Mouse (Mus musculus): ENCODE measurements around the gene Twsg1. TPM values are rescaled to one million over a fixed set of nuclear protein-coding genes. Genes with fewer than 3 reads are reported as not detected.
A peak's percentile ranks its signal among the peaks of the same experiment; 100 is the strongest.

Twsg1 gene
- polyA plus RNA-seq, 1 experiment = 3.3 TPM

DNA sequence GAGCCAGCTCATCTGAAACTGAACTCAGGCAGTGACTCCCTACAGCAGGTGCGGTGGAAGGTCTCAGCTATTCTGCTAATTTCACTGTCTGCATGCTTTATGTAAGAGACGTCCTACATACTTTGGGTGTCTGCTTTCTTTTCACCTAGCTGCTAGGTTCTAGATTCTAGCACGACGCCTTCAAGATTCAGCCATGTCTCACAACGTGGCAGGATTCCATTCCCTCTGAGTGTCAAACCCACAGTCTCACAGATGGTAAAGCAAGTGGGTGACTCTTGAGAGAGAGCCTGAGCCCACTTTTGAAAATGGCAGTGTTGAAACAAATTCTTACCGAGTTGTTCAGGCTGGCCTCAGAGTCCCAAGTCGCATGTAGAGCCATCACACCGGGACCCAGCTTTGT, 47.2 kb downstream of the Twsg1 start:
- H3K27me3 ChIP-seq (replicated peaks) = no peaks in the 10 kb centered on the region
- H3K9me3 ChIP-seq = peaks cover 15% of the 10 kb centered on the region
- no peak for TF ChIP-seq GATA1 (IDR thresholded peaks at IDR 0.05; ENCODE audit: borderline replicate concordance, low read length)
- TF ChIP-seq FLI1 (IDR thresholded peaks at IDR 0.05; ENCODE audit: low read length) = no peak
- H3K36me3 ChIP-seq (replicated peaks; ENCODE audit: low read length) = no peaks in the 10 kb centered on the region
- H3K4me3 ChIP-seq (replicated peaks) = no peak overlapping the region
- peaks cover 16% of the 10 kb centered on the region for H3K4me1 ChIP-seq

DNA sequence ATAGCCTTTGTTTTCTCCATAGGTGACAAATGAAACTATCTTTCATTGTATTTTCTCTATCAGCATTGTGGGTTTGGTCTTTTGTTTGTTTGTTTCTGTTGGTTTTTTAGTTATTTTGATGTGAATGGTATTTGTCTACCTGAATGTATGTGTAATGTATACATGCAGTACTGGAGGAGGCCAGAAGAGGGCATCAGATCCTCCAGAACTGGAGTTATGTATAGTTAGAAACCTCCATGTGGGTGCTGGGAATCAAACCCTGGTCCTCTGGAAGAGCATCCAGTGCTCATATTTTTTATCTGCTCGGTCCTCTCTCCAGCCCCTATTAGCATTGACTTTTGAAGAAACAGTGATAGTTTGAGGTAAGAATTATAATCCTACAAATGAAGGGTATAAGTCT, 48.0 kb downstream of the Twsg1 start:
- Histone ChIP-seq H3K4me1 (peaks cover 16% of the 10 kb centered on the region), H3K9me3 (peaks cover 15% of the 10 kb centered on the region), H3K4me3 (replicated peaks) (no peak overlapping the region), H3K36me3 (replicated peaks; ENCODE audit: low read length) (no peaks in the 10 kb centered on the region), H3K27me3 (replicated peaks) (no peaks in the 10 kb centered on the region)
- TF ChIP-seq GATA1 (IDR thresholded peaks at IDR 0.05; ENCODE audit: borderline replicate concordance, low read length) = no peak
- no peak for TF ChIP-seq FLI1 (IDR thresholded peaks at IDR 0.05; ENCODE audit: low read length)

DNA sequence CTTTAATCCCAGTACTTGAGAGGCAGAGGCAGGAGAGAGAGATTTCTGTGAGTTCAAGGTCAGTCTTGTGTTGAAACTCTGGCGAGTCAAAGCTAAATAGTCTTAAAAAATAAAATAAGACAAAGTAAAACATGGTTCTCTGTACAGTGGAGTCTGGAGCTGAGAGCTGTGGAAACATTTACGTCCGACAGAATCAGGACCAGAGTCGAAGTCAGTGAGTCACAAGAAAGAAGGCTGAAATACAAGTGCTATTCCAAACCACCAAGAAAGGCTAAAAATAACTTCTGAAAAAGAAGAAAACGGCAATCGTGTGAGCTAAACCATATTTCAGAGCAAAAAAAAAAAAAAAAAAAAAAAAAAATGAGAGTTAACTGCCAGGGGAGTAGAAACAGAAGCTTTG, 48.7 kb downstream of the Twsg1 start:
- Histone ChIP-seq H3K27me3 (replicated peaks) (no peaks in the 10 kb centered on the region), H3K4me3 (replicated peaks) (no peak overlapping the region), H3K4me1 (peaks cover 15% of the 10 kb centered on the region), H3K36me3 (replicated peaks; ENCODE audit: low read length) (no peaks in the 10 kb centered on the region), H3K9me3 (peaks cover 15% of the 10 kb centered on the region)
- TF ChIP-seq FLI1 (IDR thresholded peaks at IDR 0.05; ENCODE audit: low read length) = no peak

DNA sequence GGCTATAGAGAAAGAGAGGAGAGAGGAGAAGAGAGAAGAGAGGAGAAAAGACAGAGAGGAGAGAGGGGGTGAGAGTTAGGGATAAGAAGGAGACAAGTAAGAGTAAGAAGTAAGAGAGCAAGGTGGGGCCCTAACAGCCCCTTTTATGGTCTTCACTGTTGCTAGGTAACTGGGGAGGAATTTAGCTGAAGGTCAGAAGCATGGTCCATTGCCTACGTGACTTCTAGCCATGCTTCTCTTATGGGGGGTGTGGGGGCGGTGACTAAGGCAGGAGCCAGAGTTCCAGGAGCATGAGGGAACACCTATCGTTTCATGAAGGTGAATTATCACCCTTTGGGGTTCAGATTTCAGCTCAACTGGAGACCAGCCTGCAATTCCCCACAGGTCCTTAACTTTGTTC, 55.0 kb downstream of the Twsg1 start:
- Histone ChIP-seq H3K36me3 (replicated peaks; ENCODE audit: low read length) (no peaks in the 10 kb centered on the region), H3K9me3 (peaks cover 11% of the 10 kb centered on the region), H3K4me3 (replicated peaks) (no peak overlapping the region), H3K4me1 (peaks cover 9% of the 10 kb centered on the region), H3K27me3 (replicated peaks) (no peaks in the 10 kb centered on the region)
- TF ChIP-seq FLI1 (IDR thresholded peaks at IDR 0.05; ENCODE audit: low read length) (no peak), GATA1 (IDR thresholded peaks at IDR 0.05; ENCODE audit: borderline replicate concordance, low read length) (no peak)

DNA sequence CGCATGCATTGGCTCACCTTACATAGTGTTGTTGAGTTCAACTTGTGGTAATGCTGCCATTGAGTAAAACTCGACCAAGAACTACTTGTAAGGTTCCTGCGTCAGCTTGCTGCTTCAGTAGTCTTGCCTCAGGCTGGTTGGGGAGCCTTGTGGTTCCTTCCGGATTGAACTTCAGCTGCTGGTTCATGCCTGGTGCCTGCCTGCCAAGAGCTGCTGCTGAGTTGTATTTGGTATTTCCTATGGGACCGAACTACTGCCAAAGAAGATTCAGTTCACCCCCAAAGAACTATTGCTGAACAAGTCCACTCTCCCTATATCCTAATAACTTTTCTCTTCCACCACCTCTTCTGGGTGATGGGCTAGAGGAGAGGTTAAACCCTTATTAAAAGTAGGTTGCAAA, 61.5 kb downstream of the Twsg1 start:
- no peak for TF ChIP-seq GATA1 (IDR thresholded peaks at IDR 0.05; ENCODE audit: borderline replicate concordance, low read length)
- no peak for TF ChIP-seq FLI1 (IDR thresholded peaks at IDR 0.05; ENCODE audit: low read length)
- 0 out of 2 replicates have a peak, but pooled peaks cover 3% of the 10 kb centered on the region for H3K9me3 ChIP-seq
- H3K27me3 ChIP-seq (replicated peaks) = no peaks in the 10 kb centered on the region
- H3K4me1 ChIP-seq = peaks cover 24% of the 10 kb centered on the region
- H3K4me3 ChIP-seq (replicated peaks) = no peak overlapping the region
- peaks cover 8% of the 10 kb centered on the region for H3K36me3 ChIP-seq (replicated peaks; ENCODE audit: low read length)

DNA sequence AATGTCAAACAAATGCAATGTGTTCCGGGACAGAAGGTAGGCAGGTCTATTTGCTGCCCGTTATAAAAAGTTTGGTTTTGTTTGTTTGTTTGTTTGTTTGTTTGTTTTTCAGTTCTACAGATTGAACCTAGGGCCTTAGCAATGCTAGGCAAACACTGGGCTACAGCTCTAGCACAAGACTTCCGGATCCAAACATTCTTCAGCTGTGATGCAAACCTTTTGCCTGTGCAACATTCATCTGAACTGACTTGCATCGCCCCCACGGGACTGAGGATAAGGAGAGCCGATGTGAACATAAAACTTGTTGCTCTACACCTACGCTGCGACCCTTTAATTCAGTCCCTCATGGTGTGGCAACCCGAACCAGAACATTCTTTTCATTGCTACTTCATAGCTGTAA, 64.5 kb downstream of the Twsg1 start:
- TF ChIP-seq GATA1 (IDR thresholded peaks at IDR 0.05; ENCODE audit: borderline replicate concordance, low read length) (no peak), FLI1 (IDR thresholded peaks at IDR 0.05; ENCODE audit: low read length) (no peak)
- Histone ChIP-seq H3K4me3 (replicated peaks) (peak overlapping the region; percentile 98), H3K4me1 (peaks cover 48% of the 10 kb centered on the region), H3K36me3 (replicated peaks; ENCODE audit: low read length) (peaks cover 8% of the 10 kb centered on the region), H3K9me3 (0 out of 2 replicates have a peak, but pooled peaks cover 3% of the 10 kb centered on the region), H3K27me3 (replicated peaks) (no peaks in the 10 kb centered on the region)

DNA sequence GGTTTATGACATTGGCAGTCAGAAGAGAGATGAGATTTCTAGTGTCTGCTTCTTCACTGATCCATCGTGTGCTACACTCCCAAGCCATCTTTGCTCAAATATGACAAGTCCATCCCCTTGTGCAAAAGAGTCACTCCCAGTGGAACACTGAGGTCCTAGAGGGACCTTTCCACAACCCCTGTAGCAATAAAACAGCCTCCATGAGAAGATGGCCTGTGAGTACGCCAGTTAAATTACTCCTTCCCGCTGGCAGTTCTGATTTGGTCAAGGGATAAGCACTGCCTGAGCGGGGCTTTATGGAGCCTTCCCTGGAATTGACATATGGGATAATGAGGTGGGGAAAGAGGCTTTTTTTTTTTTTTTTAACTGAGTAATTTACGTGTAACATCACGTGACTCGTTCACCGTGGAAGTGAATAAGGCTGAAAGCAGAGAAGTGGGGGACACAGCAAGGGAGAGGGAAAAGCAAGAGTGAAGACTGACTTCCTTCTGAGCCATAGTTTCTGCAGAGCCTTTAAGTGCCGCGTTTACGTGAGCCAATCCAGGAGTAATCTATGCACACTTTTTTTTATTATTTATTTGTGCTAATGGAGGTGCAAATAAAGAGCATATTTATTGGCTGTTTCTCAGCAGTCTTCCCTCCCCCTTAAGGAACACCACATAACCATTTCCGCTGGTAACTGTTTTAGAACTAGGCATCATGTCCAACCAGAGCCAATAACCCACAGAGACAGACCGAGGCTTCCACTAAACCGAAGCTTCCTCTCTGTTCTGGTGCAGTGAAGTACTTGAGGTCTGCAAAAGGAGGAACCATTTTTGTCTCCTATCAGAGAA, 65.1 kb downstream of the Twsg1 start, which contains the start of gene Ralbp1:
TSS of gene Ralbp1 (minus strand) at position 102 of the 833 bp plus-strand sequence.
- Histone ChIP-seq H3K4me3 (replicated peaks) (peak within 1 kb of the TSS; percentile 98), H3K4me1 (peaks cover 48% of the 10 kb centered on the region), H3K9me3 (0 out of 2 replicates have a peak, but pooled peaks cover 3% of the 10 kb centered on the region), H3K27me3 (replicated peaks) (no peaks in the 10 kb centered on the region), H3K36me3 (replicated peaks; ENCODE audit: low read length) (peaks cover 8% of the 10 kb centered on the region)
- no peak for TF ChIP-seq FLI1 (IDR thresholded peaks at IDR 0.05; ENCODE audit: low read length)
- TF ChIP-seq GATA1 (IDR thresholded peaks at IDR 0.05; ENCODE audit: borderline replicate concordance, low read length) = no peak

DNA sequence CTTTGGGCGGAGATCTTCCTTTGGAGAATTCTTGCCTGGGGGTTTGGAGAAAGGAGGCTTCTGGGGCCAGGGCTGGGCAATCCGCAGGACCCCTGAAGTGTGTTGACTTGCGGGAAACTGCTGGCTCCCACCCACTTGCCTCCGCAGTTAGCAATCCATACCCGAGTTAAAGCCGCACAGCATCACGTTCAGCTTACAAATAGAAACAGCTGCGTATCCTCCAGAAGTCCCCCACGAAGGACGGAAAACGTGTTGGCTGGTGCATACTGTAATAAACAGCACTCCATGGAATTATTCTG, 65.7 kb downstream of the Twsg1 start:
- Histone ChIP-seq H3K9me3 (0 out of 2 replicates have a peak, but pooled peaks cover 3% of the 10 kb centered on the region), H3K4me3 (replicated peaks) (peak overlapping the region; percentile 98), H3K27me3 (replicated peaks) (no peaks in the 10 kb centered on the region), H3K36me3 (replicated peaks; ENCODE audit: low read length) (peaks cover 8% of the 10 kb centered on the region), H3K4me1 (peaks cover 52% of the 10 kb centered on the region)
- no peak for TF ChIP-seq GATA1 (IDR thresholded peaks at IDR 0.05; ENCODE audit: borderline replicate concordance, low read length)
- TF ChIP-seq FLI1 (IDR thresholded peaks at IDR 0.05; ENCODE audit: low read length) = no peak

DNA sequence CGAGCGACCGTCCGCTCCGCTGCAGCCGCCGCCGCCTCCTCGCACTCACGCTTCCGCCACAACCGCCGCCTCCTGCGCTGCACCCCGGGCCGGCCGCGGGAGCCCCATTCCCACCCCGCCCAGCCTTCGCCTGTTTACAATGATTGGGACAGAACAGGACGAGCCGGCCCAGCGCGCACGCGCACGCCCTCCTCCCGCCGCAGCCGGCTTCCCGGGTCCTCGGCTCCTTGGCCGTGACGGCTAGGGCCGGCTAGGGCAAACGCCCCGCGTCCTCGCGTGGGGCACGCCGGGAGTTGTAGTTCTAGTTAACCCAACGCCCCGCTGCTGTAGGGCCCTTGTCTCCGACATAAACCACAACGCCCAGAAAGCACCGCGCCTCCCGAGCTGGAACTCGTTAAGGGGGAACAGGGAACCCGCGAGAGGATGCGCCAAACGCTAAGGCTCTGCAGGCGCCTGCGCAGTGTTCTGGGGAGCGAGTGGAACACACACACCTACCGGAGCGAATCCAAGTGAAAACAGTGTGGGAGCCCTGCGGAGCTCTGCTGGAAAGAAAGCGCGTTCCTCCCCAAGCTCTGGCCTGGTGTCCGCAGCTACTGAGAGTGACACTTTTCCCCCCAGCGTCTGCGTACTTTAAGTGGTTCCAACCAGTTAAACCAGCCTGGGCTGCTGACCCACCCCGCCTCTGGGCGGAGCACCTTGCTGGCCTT, 66.2 kb downstream of the Twsg1 start:
- peaks cover 57% of the 10 kb centered on the region for H3K4me1 ChIP-seq
- peak overlapping the region; percentile 98 for H3K4me3 ChIP-seq (replicated peaks)
- peaks cover 12% of the 10 kb centered on the region for H3K36me3 ChIP-seq (replicated peaks; ENCODE audit: low read length)

More for the DNA sequence above, 66.2 kb downstream of the Twsg1 start:
- H3K9me3 ChIP-seq = 0 out of 2 replicates have a peak, but pooled peaks cover 3% of the 10 kb centered on the region
- H3K27me3 ChIP-seq (replicated peaks) = no peaks in the 10 kb centered on the region
- no peak for TF ChIP-seq FLI1 (IDR thresholded peaks at IDR 0.05; ENCODE audit: low read length)
- TF ChIP-seq GATA1 (IDR thresholded peaks at IDR 0.05; ENCODE audit: borderline replicate concordance, low read length) = no peak

All from megakaryocyte, embryonic 14.5 days (primary cell).